Mouse (Mus musculus): ENCODE measurements around the gene Avpr1a.

Avpr1a gene

DNA sequence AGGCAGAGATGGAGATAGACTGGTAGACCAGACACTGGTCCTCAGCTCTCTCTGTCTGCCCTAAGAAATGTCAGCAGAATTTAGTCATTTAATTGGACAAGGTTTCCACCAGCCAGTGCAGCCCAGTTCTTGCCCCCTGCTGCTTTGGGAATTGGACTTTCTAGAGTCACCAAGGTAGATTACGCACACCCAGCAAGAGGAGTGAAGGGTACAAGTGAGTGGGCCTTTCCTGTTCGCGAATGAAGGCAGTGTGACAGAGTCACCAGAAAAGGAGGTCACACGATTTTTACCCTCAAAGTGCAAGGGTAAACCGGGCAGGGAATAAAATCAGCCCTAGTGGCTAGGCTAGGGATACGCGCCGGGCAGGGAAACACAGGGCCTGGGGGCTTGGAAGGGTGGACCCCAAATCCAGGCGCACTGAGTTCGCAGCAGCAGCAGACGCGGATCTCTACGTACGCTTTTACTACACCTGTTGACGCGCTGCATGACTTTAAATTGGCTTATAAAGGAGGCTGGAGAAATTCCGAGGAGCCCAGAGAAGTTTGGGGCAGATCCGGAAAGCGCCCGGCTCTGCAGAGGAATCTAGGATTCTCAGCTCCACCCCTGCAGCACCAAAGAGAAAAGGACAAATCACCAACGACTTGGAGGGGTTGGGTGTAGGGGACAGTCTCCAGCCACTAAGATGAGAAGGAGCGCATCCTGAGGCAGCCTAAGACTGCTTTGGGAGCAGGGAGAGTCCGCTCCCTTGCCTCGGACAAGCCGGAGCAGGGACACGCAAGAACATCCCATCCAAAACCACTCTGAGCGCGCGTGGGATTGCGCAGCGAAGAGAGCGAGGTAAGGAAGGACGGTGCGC, at the start of gene Avpr1a:
Gene Avpr1a (plus strand): TSS at position 639 of the 856 bp plus-strand sequence.
- peak; percentile 31 for DNase-seq (ENCODE audit: inconsistent ontology term)

DNA sequence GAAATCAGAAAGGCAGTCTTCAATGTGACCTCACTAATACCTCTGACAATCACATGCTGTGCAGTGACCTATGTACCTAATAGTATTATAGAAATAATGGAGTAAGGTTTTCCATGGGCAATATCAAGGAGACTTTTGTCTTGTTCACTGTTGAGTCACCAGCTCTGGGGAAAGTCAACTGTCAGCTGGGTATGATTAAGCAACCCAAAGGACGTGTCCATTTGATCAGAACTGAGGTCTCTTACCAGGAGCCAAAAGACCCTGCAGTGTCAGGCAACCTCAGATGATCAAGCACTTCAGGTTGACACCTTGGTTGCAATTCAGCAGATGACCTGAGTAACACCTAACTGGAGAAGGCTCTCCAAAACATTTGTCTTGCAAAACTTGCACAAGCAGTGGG, 46.0 kb upstream of the Avpr1a start:
- no peak for DNase-seq (ENCODE audit: inconsistent ontology term)

DNA sequence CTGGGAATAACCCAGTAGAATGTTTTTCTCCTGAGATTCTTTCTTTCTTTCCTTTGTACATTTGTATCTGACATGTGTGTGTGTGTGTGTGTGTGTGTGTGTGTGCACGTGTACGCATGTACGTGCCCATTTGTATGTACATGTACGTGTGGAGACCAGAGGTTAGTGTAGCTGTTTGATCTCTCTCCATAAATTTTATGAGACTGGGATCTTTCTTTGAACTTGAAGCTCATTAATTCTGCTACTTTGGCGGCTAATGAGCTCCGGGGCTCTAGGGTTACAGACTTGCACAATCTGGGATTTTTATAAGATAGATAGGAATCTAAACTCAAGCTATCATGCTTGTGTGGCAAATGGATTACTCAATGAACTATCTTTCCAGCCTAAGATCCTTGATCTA, 42.0 kb upstream of the Avpr1a start:
- no peak for DNase-seq (ENCODE audit: inconsistent ontology term)

DNA sequence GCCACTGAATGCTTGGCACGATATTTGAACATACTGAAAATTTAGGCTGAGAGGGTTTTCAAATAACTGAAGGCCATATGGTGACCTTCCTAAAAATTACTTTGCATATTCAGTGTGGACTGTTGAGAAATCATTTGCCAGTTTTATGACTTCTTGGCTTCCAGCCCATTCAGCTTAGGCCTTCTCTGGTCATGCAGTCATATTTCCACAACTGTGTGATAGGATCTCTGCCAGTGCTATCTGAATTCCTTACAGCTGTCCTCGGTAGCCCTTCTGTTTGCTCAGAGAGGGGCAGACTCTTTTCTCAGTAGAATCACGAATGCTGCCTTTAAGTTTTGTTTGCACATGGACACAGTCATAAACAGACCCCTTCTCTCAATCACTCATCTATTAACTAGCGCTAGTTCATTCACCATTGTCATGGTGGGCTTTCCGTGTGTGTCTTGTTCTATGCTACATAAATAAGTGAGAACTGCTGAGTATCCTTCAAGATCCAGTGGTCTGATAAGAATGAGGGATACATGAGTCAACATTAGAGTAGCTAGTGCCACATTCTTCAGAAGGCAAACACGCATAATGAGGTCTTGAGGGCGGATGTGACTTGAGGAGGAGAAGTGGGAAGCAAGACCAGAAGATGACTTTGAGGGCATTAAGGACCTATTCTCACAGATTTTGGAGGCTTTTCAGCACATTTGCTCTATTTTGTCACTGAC, 39.4 kb upstream of the Avpr1a start:
- no peak for DNase-seq (ENCODE audit: inconsistent ontology term)

DNA sequence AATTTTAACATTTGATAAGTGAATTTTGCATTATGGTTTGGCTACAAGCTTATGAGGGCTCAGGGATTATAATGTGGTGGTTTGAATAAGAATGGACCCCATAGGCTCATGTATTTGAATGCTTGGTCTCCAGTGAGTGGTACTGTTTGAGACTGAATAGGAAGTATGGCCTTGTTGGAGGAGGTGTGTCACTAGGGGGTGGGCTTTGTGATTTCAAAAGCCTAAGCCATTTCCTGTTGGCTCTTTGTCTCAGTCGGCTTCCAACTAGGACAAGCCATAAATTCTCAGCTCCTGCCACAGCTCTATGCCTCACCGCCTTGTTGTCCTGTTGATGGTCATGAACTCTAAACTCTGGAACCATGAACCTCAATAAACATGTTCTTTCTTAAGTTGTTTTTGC, 37.5 kb upstream of the Avpr1a start:
- DNase-seq (ENCODE audit: inconsistent ontology term) = no peak

DNA sequence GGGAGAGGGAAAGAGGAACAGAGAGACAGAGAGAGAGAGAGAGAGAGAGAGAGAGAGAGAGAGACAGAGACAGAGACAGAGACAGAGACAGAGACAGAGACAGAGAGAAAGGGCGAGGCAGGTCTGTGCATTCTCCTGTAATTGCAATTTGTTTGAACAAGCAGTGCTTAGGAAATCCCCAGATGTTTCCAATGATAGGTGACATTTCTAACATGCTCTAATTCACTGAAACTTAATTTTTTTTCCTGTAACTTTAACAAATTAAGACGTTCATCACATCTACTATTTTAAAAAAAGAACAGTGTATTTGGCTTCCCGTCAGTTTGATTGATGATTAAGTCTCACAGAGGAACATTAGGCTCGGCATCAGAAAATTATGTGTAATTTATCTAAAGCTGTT, 15.6 kb upstream of the Avpr1a start:
- no peak for DNase-seq (ENCODE audit: inconsistent ontology term)

DNA sequence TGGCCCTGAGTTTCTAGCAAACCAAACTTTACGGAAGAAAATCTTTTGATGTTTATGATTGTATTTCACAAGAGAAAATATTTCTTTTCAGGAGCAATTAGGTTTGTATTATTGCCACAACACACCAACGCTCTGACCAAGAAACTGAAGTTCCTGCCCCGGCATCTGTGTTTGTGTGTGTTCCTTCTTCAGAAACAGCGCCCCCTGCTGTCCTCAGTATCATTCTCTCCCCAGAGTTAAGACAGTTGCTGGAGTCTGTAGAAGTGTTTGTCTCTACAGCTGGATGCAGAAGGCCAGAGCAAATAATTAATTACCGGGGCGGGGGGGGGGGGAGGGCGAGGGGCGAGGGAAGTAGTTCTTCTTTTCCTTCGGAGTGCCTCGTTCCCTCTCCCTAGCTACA, 1.0 kb upstream of the Avpr1a start:
- DNase-seq (ENCODE audit: inconsistent ontology term) = peak; percentile 45

DNA sequence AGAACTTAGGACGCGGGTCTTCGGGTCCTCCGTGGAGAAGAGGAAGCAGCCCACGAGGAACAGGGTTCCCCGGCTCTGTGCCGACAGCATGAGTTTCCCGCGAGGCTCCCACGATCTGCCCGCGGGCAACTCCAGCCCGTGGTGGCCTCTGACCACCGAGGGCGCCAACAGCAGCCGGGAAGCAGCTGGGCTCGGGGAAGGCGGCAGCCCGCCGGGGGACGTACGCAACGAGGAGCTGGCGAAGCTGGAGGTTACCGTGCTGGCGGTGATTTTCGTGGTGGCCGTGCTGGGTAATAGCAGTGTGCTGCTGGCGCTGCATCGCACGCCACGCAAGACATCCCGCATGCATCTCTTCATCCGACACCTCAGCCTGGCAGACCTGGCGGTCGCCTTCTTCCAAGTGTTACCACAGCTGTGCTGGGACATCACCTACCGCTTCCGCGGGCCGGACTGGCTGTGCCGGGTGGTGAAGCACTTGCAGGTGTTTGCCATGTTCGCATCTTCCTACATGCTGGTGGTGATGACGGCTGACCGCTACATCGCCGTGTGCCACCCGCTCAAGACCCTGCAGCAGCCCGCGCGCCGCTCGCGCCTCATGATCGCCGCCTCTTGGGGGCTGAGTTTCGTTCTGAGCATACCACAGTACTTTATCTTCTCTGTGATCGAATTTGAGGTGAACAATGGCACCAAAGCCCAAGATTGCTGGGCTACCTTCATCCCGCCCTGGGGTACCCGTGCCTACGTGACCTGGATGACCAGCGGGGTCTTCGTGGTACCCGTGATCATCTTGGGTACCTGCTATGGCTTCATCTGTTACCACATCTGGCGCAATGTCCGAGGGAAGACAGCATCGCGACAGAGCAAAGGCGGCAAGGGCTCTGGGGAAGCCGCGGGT, 665 bp downstream of the Avpr1a start:
- peak; percentile 34 for DNase-seq (ENCODE audit: inconsistent ontology term)

DNA sequence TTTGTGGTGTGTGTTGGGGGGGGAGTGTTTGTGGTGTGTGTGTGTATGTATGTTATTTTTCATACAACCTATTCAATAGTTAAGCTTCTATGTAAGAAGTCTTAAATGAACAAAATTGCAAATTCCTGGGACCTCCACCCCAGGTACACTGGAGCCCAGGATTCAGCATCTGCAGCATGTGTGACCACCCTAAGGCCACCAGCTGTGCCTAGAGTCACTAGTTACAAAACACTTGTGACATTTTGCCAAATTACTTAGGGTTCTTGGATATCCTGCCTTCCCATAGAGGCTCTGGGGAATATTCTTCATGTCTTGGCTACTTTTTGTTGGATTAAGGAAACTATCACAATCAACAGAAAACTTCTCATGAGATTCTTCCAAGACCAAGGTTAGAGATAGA, 1.6 kb downstream of the Avpr1a start:
- DNase-seq (ENCODE audit: inconsistent ontology term) = no peak

DNA sequence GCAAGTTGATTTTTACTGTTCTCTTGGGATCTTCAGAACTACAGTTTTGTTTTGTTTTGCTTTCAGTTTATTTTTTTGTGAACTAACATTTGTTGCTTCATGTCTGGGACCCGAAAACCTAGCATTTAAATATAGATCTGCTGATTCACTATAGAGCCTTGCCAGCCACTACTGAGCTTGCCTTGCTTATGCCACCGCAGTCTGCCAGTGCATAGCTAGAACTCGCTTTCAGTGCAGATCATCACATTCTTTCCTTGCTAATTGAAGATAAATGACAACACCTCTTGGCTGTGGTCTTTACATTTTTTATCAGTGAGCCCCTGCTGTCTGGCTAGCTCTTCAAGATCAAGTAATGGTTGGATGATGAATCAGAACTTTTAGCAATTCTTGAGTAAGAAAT, 5.2 kb downstream of the Avpr1a start:
- peak; percentile 73 for DNase-seq (ENCODE audit: inconsistent ontology term)

DNA sequence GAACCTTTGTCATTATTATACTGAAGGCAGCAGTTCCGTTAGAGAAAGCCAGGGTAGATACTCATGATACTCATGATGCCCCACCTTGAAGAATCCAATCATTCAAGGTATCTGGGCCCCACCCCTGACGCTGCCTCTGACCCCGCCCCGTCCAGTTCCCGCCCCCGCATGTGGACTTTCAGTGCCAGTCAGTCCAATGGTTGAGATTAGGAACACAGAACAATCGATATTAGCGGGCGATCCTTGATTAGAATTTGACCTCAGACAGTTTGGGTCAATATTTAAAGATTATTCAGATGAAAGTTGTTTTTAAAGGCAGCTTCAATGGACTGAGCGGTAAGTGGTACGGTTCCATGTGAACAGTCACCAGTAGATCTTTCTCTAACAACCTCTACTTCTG, 7.5 kb downstream of the Avpr1a start:
- DNase-seq (ENCODE audit: inconsistent ontology term) = no peak

DNA sequence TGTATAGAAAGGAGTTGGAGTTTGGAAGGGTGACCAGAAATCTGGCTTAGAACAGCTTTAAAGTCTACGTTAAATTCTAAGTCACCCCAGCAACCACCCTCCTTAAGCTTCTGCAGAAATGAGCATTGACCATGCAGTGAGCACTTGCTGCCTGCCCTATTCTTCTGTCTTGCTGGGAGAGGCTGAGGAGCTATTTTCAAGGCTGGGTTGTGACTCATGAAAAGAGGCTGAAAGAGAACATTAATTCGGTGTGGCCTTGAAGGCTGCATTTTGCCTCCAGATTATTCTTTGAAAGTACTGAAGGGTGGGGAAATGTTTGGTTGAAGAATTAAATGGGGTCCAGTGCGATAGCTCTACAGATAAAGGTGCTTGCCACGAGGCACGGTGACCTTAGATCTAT, 28.5 kb downstream of the Avpr1a start:
- DNase-seq (ENCODE audit: inconsistent ontology term) = no peak

DNA sequence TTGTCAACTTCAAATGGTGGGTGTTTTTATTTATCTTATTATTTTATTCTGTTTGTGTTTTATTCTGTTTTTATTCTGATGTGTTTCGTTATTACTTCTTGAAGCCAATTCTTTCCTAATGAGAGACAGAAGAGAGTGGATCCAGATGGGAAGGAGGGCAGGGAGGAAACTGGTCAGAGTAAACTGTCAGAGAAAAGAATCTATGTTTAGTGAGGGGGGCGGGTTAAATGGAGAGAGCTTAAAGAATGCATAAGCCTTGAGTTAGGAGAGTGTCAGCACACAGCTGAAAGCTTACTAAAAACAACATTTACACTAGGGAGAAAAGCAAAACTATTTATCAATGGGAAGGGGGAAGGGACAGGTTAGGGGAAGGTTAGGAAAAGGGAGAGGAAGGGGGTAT, 50.3 kb downstream of the Avpr1a start:
- no peak for DNase-seq (ENCODE audit: inconsistent ontology term)

DNA sequence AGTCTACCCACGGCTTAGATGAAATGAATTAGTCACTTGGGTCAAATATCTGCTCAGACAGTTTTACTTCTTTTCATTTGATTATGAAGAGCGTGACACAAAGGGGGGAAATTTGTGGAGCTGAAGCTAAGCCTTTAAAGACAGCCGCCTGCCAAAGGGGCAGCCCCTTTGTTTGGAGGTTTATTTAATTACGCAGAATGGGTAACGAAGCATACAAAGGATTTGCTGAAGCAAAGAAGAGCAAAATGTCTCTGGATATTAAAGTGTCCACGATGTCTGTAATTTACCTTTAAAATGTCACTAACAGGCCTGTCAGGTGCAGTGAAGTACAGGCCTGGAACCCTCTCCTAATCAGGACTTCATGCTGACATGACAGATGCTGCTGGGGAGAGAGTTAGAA, 51.0 kb downstream of the Avpr1a start:
- peak; percentile 43 for DNase-seq (ENCODE audit: inconsistent ontology term)

All from Muller cell, postnatal 12 days (primary cell).